ENCODE assay signal across 26 mouse cellular contexts in genomic region chr6:88209453-88209852, GRCm38 (mm10). TPM values are rescaled to one million over a fixed set of nuclear protein-coding genes. Genes with fewer than 3 reads are reported as not detected.
DNase-seq lines count a peak whose midpoint lies in the region; TF ChIP-seq lines count a peak whose summit lies in the region.
"Had no signal": no experiment of that assay in that cellular context is flagged by ENCODE, and none has a peak within 500 bp of the region (broad histone marks: within the 10 kb centered on the region; RNA-seq: fewer than 3 reads in every experiment).

No protein-coding gene starts in this region.

- intact Hi-C loops in left cerebral cortex, postnatal 25 days (cut with DNase I): no loop called here

- peaks cover 10% of the 10 kb centered on the region for H3K4me1 ChIP-seq in lung, adult 2 months (ENCODE audit: control insufficient read depth, insufficient read depth, low read length)
- H3K4me1 ChIP-seq: embryonic facial prominence, embryonic 12.5 days; forebrain, embryonic 13.5 days; forebrain, embryonic 15.5 days had no signal

- peak; percentile 14 for DNase-seq in lung, adult 2 months
- no peak for DNase-seq in lung, postnatal 25 days (ENCODE audit: low spot score)
- peak; percentile 53 for DNase-seq in lung, postnatal 36 days
- no peak for DNase-seq in lung, postnatal 4 days
- DNase-seq in left cerebral cortex, postnatal 25 days (ENCODE audit: low spot score in 2 of 2): no peak
- DNase-seq: adrenal gland, adult 8-10 months; adrenal gland, postnatal 14 days; adrenal gland, postnatal 36 days; cerebellum, adult 11-12 months; cerebellum, adult 2 months; cerebellum, adult 9-10 months; cerebellum, postnatal 10 days; cerebellum, postnatal 25 days; forebrain, postnatal 0 days had no signal

- no peak for TF ChIP-seq POLR2A in lung, adult 2 months (IDR thresholded peaks at IDR 0.05; ENCODE audit: borderline replicate concordance, extremely low read depth, low read depth, low read length)

- TF ChIP-seq CTCF in lung, adult 2 months (IDR thresholded peaks at IDR 0.05; ENCODE audit: insufficient read depth, low read length): no peak

- no peak overlapping the region for H3K4me3 ChIP-seq in lung, adult 2 months (replicated peaks; ENCODE audit: extremely low read depth, low read depth, low read length)
- H3K4me3 ChIP-seq: embryonic facial prominence, embryonic 10.5 days; embryonic facial prominence, embryonic 12.5 days; forebrain, embryonic 13.5 days; forebrain, embryonic 15.5 days had no signal

- 65% methylated on average over 5 of the region's 5 CpGs for WGBS in lung, adult 2 months

RNA-seq across cellular contexts. Expression of gene Dnajb8, which starts 12.6 kb away (rescaled TPM):
- not detected in 2 replicates for polyA plus RNA-seq in lung, adult 2 months (2012; rRNA removed)
- total RNA-seq in left cerebral cortex, postnatal 25 days (2021): not detected
- total RNA-seq: adrenal gland, adult 18-20 months; adrenal gland, adult 8-10 months; adrenal gland, postnatal 14 days; adrenal gland, postnatal 36 days; forebrain, postnatal 0 days had no signal
- polyA plus RNA-seq: activated CD4-positive, CD25-positive, alpha-beta regulatory T cell, adult 4 months; C2C12; cerebellum, adult 2 months; cortical plate, adult 2 months; embryonic facial prominence, embryonic 10.5 days; embryonic facial prominence, embryonic 12.5 days; embryonic facial prominence, embryonic 14.5 days; forebrain, embryonic 11.5 days; forebrain, embryonic 13.5 days; forebrain, embryonic 15.5 days; forebrain, postnatal 0 days; G1E; Patski had no signal

RNA-seq across cellular contexts. Expression of gene Gata2, which starts 15.8 kb away (rescaled TPM):
- polyA plus RNA-seq in lung, adult 2 months (2012; rRNA removed): 184 and 333 TPM in 2 replicates
- total RNA-seq in left cerebral cortex, postnatal 25 days (2021): 1 to 10 TPM; 4.8 to 5.9 TPM
- polyA plus RNA-seq: activated CD4-positive, CD25-positive, alpha-beta regulatory T cell, adult 4 months had no signal

Comparison
In these comparisons a context has a peak if more than half of its experiments do, and no peak if none do; other contexts are left out.
1. DNase-seq: peak in lung, adult 2 months (single experiment) and lung, postnatal 36 days (single experiment); none in lung, postnatal 25 days (single experiment), lung, postnatal 4 days (0 of 2) and left cerebral cortex, postnatal 25 days (0 of 2).